Mouse (Mus musculus) gastrocnemius, postnatal 25 days (tissue): ENCODE measurements at regions not wholly inside any gene's neighbourhood (a gene's known extent, or its start where the extent isn't known, plus 50 kb on each side); places are given as distances from the start of the nearest gene placed in this dataset.

Experiments
- DNase-seq: peaks from one replicate; pipeline ENCODE4 v3.0.0; 2022
- microRNA-seq, 2 experiments: library from miRNA; unstranded; fragments of <30 nt; microRNA quantifications; one replicate each; pipeline ENCODE4 v1.2.0; 2021; ENCODE audit warnings: borderline replicate concordance in 2 of 2

GRCm38 (mm10) chr4:67662122-67662521, 834.7 kb downstream of the Tlr4 start:
- no peak for DNase-seq

GRCm38 (mm10) chr4:67673961-67674360, 846.6 kb downstream of the Tlr4 start:
- DNase-seq = no peak

GRCm38 (mm10) chr4:67677589-67677988, 850.2 kb downstream of the Tlr4 start:
- DNase-seq = no peak

- DNase-seq = no peak
Observed at GRCm38 (mm10) chr4:67698438-67698837, 871.1 kb downstream of the Tlr4 start.

Small RNAs in the stretch of these regions (microRNA-seq; reads per million reads assigned to microRNA genes)
- 0 reads per million in 2 experiments for gene Gm44497
